Mouse (Mus musculus): ENCODE data around the gene Rpl37.
"Not testable (repeated sequence)": the region's sequence is repeated elsewhere in the genome, so short reads cannot be mapped to it uniquely, and the experiment has no call there.

Gene Rpl37

DNA sequence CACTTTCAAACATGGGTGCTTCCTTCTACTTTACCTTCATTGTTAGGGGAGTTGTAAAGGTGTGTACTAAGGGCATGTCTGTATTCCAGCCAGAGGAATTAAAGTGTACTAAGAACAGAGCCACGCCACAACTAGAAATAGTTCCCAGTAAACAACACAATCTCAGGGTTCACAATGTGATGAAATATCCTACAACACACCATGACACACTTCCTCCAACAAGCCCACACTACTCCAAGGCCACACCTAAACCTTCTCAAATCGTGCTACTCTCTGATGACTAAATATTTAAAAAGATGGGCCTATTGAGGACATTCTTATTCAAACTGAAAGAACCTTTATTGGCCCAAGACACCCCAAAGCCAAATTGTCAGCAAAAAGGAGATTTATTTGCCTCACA is 11.0 kb downstream of the Rpl37 start:
- DNase-seq, result no peak

- DNase-seq, result no peak
These were observed 11.9 kb downstream of the Rpl37 start for GRCm38 (mm10) chr15:5128176-5128940.

DNA sequence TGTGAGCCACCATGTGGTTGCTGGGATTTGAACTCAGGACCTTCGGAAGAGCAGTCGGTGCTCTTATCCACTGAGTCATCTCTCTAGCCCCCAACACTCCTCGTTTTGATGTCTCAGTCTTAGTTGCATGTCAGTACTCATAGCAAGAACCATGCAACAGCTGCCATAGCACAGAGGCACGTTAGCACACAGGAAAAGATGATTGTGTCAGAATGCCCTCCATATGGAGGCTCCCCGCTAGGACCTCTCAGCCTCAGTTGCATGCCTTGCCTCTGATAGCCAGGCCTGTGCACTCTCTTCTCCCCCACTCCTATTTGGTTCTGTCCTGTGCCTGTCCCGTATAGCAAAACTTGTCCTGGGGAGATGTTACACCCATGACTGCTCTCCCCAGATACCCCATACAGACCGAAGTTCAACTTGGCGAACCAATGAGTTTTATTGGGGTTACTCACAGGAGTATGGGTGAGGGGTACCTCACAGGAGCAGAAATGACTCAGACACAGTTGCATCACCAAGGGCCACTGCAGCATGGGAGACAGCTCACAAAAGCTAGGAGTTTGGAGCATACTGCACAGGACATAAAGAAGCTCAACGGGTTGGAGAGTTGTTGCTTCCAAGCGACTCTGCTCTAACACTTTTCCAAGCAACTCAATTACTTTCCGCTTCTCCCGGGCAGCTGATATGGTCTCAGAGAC is 12.8 kb downstream of the Rpl37 start:
- no peak for DNase-seq

GRCm38 (mm10) chr15:5130887-5131668 is 14.6 kb downstream of the Rpl37 start:
- DNase-seq, result not testable (repeated sequence)

DNA sequence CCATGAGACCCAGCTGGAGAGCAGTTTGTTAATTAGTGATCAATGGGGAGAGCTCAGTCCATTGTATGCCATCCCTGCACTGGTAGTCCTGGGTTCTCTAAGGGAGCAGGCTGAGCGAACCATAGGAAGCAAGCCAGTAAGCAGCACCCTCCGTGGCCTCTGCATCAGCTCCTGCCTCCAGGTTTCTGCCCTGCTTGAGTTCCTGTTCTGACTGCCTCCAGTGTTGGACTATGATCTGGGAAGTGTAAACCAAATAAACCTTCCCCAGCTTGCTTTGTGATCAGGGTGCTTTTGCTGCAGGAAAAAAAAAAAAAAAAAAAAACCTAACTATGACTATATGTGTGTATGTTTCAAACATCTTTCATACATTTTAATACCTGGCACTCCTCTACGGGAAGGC is 16.9 kb downstream of the Rpl37 start:
- no peak for DNase-seq

DNA sequence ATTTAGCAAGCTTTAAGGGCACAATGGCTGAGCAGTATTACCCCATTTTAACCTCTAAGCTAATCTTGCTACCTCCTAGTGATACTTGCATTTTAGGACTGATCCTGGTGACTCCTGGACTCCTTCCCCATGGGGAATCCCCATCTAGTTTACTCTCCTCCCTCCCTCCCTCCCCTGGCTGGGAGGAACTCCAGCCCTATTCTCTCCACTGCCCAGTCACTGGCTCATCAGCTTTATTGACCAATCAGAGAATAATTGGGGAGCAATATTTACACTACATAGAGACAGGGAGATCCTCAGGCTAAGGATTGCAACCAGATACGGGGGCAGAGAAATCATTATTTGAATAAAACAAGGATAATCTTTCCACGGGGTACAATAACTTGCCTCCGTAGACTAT is 17.7 kb downstream of the Rpl37 start:
- DNase-seq, result no peak

GRCm38 (mm10) chr15:5134945-5135483 is 18.6 kb downstream of the Rpl37 start:
- DNase-seq, result no peak

DNA sequence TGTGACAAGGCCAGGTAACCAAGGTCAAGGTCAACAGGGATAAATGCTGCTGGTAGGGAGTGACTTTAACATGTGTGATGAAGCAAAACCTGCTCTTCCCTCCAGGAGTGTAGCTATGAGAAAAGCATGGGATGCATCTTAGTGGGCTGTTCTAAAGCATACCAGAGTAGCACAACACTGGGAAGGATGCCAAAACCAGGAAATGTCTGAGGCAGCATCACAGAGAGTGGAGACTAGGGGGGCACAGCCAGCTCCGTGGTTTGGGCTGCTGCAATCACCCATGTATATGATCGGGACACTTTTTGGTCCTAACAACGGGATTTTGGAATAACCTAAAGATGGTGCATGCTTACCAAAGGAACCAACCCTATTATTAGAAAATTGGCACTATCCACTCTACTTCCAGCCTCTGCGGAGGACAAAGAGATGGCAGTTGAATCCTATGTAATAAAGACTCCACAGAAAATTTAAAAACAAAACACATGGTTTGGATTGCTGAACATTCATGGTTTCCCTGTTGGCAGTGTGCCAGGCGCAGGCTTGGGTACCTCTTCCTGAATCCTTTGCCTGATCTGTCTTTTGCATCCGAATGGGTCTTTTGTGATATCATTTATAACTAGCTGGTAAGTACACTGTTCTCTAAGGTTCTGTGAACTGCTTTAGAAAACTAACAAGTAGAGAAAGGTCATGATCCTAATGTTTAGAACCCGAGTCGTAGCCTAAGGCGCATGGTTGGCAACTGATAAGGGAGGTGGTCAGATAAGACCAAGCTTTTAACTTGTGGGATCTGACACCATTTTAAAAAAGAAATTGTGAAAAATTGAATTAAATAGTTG is 21.8 kb downstream of the Rpl37 start:
- no peak for DNase-seq

GRCm38 (mm10) chr15:5139366-5139765 is 22.9 kb downstream of the Rpl37 start:
- no peak for DNase-seq

DNA sequence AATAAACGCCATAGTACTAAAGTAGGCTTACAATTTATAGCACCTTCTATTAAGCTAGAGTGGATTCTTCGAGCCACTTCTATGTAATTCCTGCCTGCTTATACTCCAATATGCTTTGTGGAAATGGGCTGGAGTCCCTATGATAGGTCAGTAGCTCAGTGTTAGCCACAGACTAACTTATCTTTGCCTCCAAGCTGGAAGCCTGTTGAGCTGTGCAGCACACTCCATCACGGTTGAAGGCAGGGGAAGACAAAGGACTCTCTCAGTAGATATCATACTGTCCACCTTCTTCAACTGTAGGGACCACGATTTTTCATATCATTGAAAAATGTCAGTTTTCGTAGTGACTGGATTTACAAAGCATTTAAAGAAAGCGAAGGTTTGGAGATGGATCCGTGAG is 23.4 kb downstream of the Rpl37 start:
- DNase-seq, result no peak

DNA sequence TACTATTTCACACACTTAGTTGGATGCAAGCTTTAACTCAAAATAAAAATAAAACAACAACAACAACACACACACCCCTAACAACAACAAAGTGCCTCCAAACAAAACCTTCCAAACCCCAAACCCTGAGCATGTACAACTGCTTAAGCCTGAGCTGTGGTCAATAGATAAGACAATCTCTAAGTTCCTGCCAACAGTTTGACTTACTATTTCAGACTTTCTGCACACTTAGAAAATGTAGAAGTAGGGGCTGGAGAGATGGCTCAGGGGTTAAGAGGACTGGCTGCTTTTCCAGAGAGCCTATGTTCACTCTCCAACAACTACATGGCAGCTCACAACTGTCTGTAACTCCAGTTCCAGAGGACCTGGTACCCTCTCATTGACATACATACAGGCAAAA is 23.9 kb downstream of the Rpl37 start:
- no peak for DNase-seq

DNA sequence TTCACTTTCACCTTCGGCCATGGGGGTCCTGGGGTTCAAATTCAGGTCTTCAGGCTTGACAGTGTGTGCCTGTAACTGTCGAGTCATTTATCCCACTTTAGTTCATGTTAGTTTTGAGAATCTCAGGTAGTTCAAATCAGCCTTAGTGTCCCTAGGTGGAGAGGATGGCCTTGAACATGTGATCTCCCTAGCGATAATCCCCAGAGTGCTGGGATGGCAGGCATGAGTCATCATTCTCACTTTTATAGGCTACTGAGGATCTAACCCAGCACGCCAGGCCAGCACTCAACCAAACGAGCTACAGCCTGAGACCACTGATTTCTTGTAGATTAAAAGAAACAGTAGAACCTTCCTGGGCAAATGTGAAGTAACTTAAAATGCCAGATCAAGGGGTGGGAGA is 25.6 kb downstream of the Rpl37 start:
- no peak for DNase-seq

- DNase-seq, result no peak
These were observed 26.3 kb downstream of the Rpl37 start for GRCm38 (mm10) chr15:5142714-5143113.

DNA sequence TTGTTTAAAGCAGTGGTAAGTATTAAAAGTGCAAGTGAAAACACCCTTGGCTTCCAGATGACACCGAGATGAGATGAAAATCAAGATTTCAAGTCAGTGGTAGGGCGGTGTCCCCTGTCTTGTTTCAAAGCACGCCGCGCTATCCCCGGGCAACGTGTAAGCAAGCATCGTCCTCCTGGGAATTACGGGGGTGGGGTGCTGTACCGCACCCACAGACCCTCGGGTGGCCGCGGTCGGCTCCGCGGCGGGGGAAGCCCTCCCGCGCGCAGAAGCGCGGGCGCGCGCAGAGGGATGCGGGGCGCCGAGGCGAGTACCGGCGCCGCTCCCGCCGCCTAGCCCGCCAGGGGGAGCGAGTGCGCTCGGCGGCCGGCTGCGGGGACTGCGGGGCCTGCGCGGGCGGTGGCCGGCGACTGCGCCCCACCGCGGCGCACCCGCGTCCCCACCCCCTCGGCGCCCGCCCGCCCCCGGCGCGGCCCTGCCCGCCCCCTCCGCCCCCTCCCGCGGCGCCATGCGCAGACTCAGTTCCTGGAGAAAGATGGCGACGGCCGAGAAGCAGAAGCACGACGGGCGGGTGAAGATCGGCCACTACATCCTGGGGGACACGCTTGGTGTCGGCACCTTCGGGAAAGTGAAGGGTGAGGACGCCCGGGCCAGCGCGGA is 27.0 kb downstream of the Rpl37 start, which contains the start of gene Prkaa1:
Gene Prkaa1, plus strand, starts transcription at position 501 of the 660 bp plus-strand sequence.
- peak; percentile 71 for DNase-seq

- no peak for DNase-seq
These were observed 27.8 kb downstream of the Rpl37 start for GRCm38 (mm10) chr15:5144021-5144778.

DNA sequence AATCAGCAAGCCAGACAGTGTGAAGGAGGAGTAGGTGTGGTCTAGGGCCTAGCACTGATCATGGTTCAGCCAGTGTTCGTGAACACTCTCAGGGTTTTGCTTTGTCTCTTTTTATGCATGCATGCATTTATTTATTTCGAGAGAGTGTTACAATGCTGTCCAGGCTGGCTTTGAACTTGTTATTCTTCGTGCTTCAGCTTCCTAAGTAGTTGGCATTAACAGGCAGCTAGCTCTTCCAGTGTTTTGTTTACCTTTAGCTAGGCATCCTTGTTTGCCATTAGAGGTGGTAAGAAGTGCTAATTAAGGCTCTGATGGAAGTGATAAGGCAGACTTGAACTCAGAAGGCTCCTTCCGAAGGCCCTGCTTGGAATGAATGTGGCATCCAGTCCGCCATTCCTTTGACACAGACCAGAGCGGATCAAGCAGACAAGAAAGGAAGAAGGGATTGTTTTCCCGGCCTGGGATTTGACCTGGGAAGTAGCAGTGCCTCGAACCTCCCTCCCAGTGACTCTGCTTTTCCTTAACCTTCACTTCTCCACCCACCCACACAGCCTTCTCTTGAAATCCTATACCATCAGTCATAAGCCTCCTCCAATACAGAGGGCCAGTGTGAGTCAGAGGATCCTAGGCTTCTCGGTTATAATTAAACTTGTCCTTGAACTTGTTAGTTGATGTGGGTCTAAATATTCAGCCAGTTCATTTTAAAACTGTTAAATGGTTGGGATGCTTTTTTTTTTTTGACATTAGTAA is 28.9 kb downstream of the Rpl37 start:
- DNase-seq, result no peak

- no peak for DNase-seq
These were observed 32.7 kb downstream of the Rpl37 start for GRCm38 (mm10) chr15:5149187-5149586.

DNA sequence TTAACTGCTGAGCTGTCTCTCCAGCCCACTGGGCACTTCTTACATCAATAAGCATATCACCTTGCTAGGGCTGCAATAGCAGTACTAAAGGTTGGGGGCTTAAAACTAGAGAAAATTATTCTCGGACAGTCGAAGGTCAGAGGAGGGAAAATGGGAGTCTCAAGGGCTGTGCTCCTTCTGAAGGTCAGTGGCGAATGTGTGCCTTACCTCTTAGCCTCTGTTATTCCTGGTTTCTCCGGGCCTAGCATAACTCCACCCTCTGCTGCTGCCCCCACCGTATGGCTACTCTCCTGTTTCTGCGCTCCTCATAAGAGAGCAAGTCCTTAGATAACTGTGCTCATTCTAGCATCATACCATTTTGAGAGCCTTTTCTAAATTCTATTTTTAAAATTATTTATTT is 35.7 kb downstream of the Rpl37 start:
- no peak for DNase-seq

GRCm38 (mm10) chr15:5154621-5155020 is 38.2 kb downstream of the Rpl37 start:
- no peak for DNase-seq

DNA sequence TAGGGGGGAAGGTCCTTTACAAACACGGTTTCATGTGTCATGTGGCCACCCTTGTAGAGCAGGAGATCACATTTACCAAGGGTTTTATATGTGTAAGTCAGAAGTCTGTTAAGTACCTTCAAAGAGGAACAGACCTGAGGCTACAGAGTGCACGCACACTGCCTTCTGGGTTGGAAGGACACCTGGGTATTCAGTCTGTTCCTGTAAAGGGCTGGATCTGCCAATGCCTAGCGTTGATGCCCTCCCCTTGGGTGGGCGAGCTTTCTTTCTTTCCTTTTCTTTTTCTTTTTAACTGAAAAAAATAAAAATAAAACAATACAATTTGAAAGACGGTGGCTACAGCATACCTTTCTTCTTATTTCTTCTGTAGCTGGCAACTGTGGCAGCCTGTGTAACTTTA is 38.6 kb downstream of the Rpl37 start:
- no peak for DNase-seq

Data from cerebellum, adult 11 months (tissue).